Mouse (Mus musculus) MEL (cell line): ENCODE data around the gene Il2rg. TPM values are rescaled to one million over a fixed set of nuclear protein-coding genes. Genes with fewer than 3 reads are reported as not detected.

Source experiments
- DNase-seq: peaks from one replicate; pipeline ENCODE4 v3.0.0; 2011; ENCODE audit warnings: low read depth, low spot score
- H3K27ac ChIP-seq: 2 replicates; pipeline ENCODE4 v1.5.1; 2012; ENCODE audit warnings: low read depth, mild to moderate bottlenecking, control low read depth, low read length, moderate library complexity; ENCODE audit not compliant: control insufficient read depth
- H3K27me3 ChIP-seq, 2 experiments: fragments of 150-350 bp in 1 of 2; sonication (generic) in 1 of 2; 2 replicates each; pipeline ENCODE4 v1.6.1; 2012; ENCODE audit warnings: low read length in 2 of 2, mild to moderate bottlenecking in 2 of 2, improper control_type of control experiment in 1 of 2, moderate library complexity in 1 of 2; ENCODE audit not compliant: insufficient read depth in 2 of 2, control insufficient read depth in 1 of 2
- H3K36me3 ChIP-seq, 2 experiments: 2 replicates each; pipeline ENCODE4 v1.6.1; 2012 to 2014; ENCODE audit warnings: low read length in 2 of 2, improper control_type of control experiment in 1 of 2, inconsistent platforms in 1 of 2, mild to moderate bottlenecking in 1 of 2; ENCODE audit not compliant: insufficient read depth in 2 of 2, control insufficient read depth in 1 of 2
- H3K4me1 ChIP-seq, 2 experiments: fragments of 150-350 bp in 1 of 2; sonication (generic) in 1 of 2; 2 replicates each; pipeline ENCODE4 v1.6.1; 2012; ENCODE audit warnings: low read length in 2 of 2, improper control_type of control experiment in 1 of 2, mild to moderate bottlenecking in 1 of 2; ENCODE audit not compliant: insufficient read depth in 2 of 2, control insufficient read depth in 1 of 2
- H3K4me3 ChIP-seq, 2 experiments: fragments of 150-350 bp in 1 of 2; sonication (generic) in 1 of 2; 2 replicates each; pipeline ENCODE4 v1.5.1; 2012; ENCODE audit warnings: low read depth in 2 of 2, low read length in 2 of 2, mild to moderate bottlenecking in 2 of 2, moderate library complexity in 2 of 2, control low read depth in 1 of 2, improper control_type of control experiment in 1 of 2; ENCODE audit not compliant: control insufficient read depth in 1 of 2, insufficient read depth in 1 of 2
- H3K79me2 ChIP-seq: 2 replicates; pipeline ENCODE4 v1.6.1; 2012; ENCODE audit warnings: mild to moderate bottlenecking, low read length, moderate library complexity; ENCODE audit not compliant: control insufficient read depth, poor library complexity, insufficient read depth
- H3K9ac ChIP-seq: 2 replicates; pipeline ENCODE4 v1.6.1; 2012; ENCODE audit warnings: low read depth, mild to moderate bottlenecking, control low read depth, low read length, moderate library complexity; ENCODE audit not compliant: control insufficient read depth, poor library complexity, severe bottlenecking
- H3K9me3 ChIP-seq: fragments of 150-350 bp; sonication (generic); replicated peaks from 2 replicates; pipeline ENCODE4 v1.6.1; 2012; ENCODE audit warnings: mild to moderate bottlenecking, low read length, improper control_type of control experiment, moderate library complexity; ENCODE audit not compliant: insufficient read depth
- BHLHE40 ChIP-seq: IDR thresholded peaks from 2 replicates; pipeline ENCODE4 v1.6.1; 2012; ENCODE audit warnings: low read depth, mild to moderate bottlenecking, inconsistent platforms, low read length, improper control_type of control experiment, borderline replicate concordance
- CHD1 ChIP-seq: IDR thresholded peaks from 2 replicates; pipeline ENCODE4 v1.6.1; 2012; ENCODE audit warnings: low read depth, mild to moderate bottlenecking, inconsistent platforms, low read length, improper control_type of control experiment
- CHD2 ChIP-seq: IDR thresholded peaks from 2 replicates; pipeline ENCODE4 v1.6.1; 2011; ENCODE audit warnings: low read length, improper control_type of control experiment
- CTCF ChIP-seq, 3 experiments: IDR thresholded peaks in 2 of 3; conservative IDR thresholded peaks in 1 of 3; 2 replicates each; pipeline ENCODE4 v1.5.1; 2011 to 2012; ENCODE audit warnings: low read length in 3 of 3, low read depth in 2 of 3, mild to moderate bottlenecking in 2 of 3, improper control_type of control experiment in 1 of 3, inconsistent platforms in 1 of 3, mixed read lengths in 1 of 3, moderate library complexity in 1 of 3; ENCODE audit not compliant: control insufficient read depth in 1 of 3, insufficient read depth in 1 of 3, poor library complexity in 1 of 3, severe bottlenecking in 1 of 3
- EP300 ChIP-seq, 2 experiments: IDR thresholded peaks; 2 replicates each; pipeline ENCODE4 v1.6.1; 2011; ENCODE audit warnings: improper control_type of control experiment in 2 of 2, low read length in 2 of 2, low read depth in 1 of 2, mild to moderate bottlenecking in 1 of 2
- ETS1 ChIP-seq: IDR thresholded peaks from 2 replicates; pipeline ENCODE4 v1.6.1; 2012; ENCODE audit warnings: low read depth, mild to moderate bottlenecking, inconsistent platforms, low read length, improper control_type of control experiment, moderate library complexity
- GATA1 ChIP-seq: IDR thresholded peaks from 2 replicates; pipeline ENCODE4 v1.6.1; 2011; ENCODE audit warnings: low read depth, low read length, improper control_type of control experiment
- KAT2A ChIP-seq: conservative IDR thresholded peaks from 2 replicates; pipeline ENCODE4 v1.6.1; 2012; ENCODE audit warnings: low read depth, low read length, improper control_type of control experiment, inconsistent platforms
- MAFK ChIP-seq: IDR thresholded peaks from 2 replicates; pipeline ENCODE4 v1.6.1; 2011; ENCODE audit warnings: low read depth, mild to moderate bottlenecking, low read length, improper control_type of control experiment, borderline replicate concordance
- MAX ChIP-seq: IDR thresholded peaks from 2 replicates; pipeline ENCODE4 v1.6.1; 2011; ENCODE audit warnings: low read length, improper control_type of control experiment
- MEF2A ChIP-seq: IDR thresholded peaks from 2 replicates; pipeline ENCODE4 v1.6.1; 2014; ENCODE audit warnings: low read depth, mild to moderate bottlenecking, inconsistent platforms, low read length, improper control_type of control experiment; ENCODE audit not compliant: poor library complexity, insufficient replicate concordance, severe bottlenecking; ENCODE audit errors: extremely low read depth
- MXI1 ChIP-seq: IDR thresholded peaks from 2 replicates; pipeline ENCODE4 v1.6.1; 2011; ENCODE audit warnings: mild to moderate bottlenecking, low read depth, low read length, improper control_type of control experiment
- MYB ChIP-seq: IDR thresholded peaks from 2 replicates; pipeline ENCODE4 v1.6.1; 2011; ENCODE audit warnings: mild to moderate bottlenecking, low read depth, low read length, improper control_type of control experiment
- MYC ChIP-seq: IDR thresholded peaks from 2 replicates; pipeline ENCODE4 v1.6.1; 2011; ENCODE audit warnings: low read depth, mild to moderate bottlenecking, low read length, improper control_type of control experiment, moderate library complexity
- NELFE ChIP-seq: IDR thresholded peaks from 2 replicates; pipeline ENCODE4 v1.6.1; 2011; ENCODE audit warnings: low read depth, low read length, improper control_type of control experiment
- NRF1 ChIP-seq: IDR thresholded peaks from 2 replicates; pipeline ENCODE4 v1.6.1; 2014; ENCODE audit warnings: low read depth, mild to moderate bottlenecking, inconsistent platforms, low read length, improper control_type of control experiment, moderate library complexity; ENCODE audit not compliant: poor library complexity, insufficient read depth, severe bottlenecking
- POLR2A ChIP-seq, 2 experiments: IDR thresholded peaks; 2 replicates each; pipeline ENCODE4 v1.6.1; 2011 to 2012; ENCODE audit warnings: low read length in 2 of 2, mild to moderate bottlenecking in 2 of 2, control low read depth in 1 of 2, improper control_type of control experiment in 1 of 2, low read depth in 1 of 2, moderate library complexity in 1 of 2; ENCODE audit not compliant: control insufficient read depth in 1 of 2, insufficient read depth in 1 of 2, poor library complexity in 1 of 2
- POLR2AphosphoS2 ChIP-seq: IDR thresholded peaks from 2 replicates; pipeline ENCODE4 v1.6.1; 2011; ENCODE audit warnings: low read length, improper control_type of control experiment
- POLR2AphosphoS5 ChIP-seq: IDR thresholded peaks from 2 replicates; pipeline ENCODE4 v1.6.1; 2012; ENCODE audit warnings: low read depth, borderline replicate concordance, mild to moderate bottlenecking, inconsistent platforms, low read length, moderate library complexity, mixed read lengths
- RAD21 ChIP-seq: IDR thresholded peaks from 2 replicates; pipeline ENCODE4 v1.6.1; 2011; ENCODE audit warnings: mild to moderate bottlenecking, low read depth, low read length, improper control_type of control experiment
- RCOR1 ChIP-seq: IDR thresholded peaks from 2 replicates; pipeline ENCODE4 v1.6.1; 2012; ENCODE audit warnings: low read depth, mild to moderate bottlenecking, inconsistent platforms, low read length, improper control_type of control experiment
- SIN3A ChIP-seq: IDR thresholded peaks from 2 replicates; pipeline ENCODE4 v1.6.1; 2012; ENCODE audit warnings: low read length, improper control_type of control experiment, inconsistent platforms
- SMC3 ChIP-seq: IDR thresholded peaks from 2 replicates; pipeline ENCODE4 v1.6.1; 2011; ENCODE audit warnings: low read depth, low read length, improper control_type of control experiment
- TCF12 ChIP-seq: IDR thresholded peaks from 2 replicates; pipeline ENCODE4 v1.6.1; 2014; ENCODE audit warnings: low read depth, mild to moderate bottlenecking, inconsistent platforms, low read length, improper control_type of control experiment, moderate library complexity
- UBTF ChIP-seq: IDR thresholded peaks from 2 replicates; pipeline ENCODE4 v1.6.1; 2012; ENCODE audit warnings: low read depth, mild to moderate bottlenecking, inconsistent platforms, low read length, improper control_type of control experiment, moderate library complexity, borderline replicate concordance; ENCODE audit not compliant: insufficient read depth
- USF1 ChIP-seq: IDR thresholded peaks from 2 replicates; pipeline ENCODE4 v1.6.1; 2014; ENCODE audit warnings: low read depth, mild to moderate bottlenecking, inconsistent platforms, low read length, improper control_type of control experiment, moderate library complexity
- USF2 ChIP-seq, 2 experiments: IDR thresholded peaks; 2 replicates each; pipeline ENCODE4 v1.6.1; 2011 to 2012; ENCODE audit warnings: improper control_type of control experiment in 2 of 2, low read length in 2 of 2, borderline replicate concordance in 1 of 2, inconsistent platforms in 1 of 2, low read depth in 1 of 2, mild to moderate bottlenecking in 1 of 2; ENCODE audit not compliant: insufficient read depth in 1 of 2
- ZC3H11A ChIP-seq: IDR thresholded peaks from 2 replicates; pipeline ENCODE4 v1.6.1; 2012; ENCODE audit warnings: low read depth, mild to moderate bottlenecking, inconsistent platforms, low read length, improper control_type of control experiment
- ZKSCAN1 ChIP-seq: IDR thresholded peaks from 2 replicates; pipeline ENCODE4 v1.6.1; 2012; ENCODE audit warnings: low read depth, mild to moderate bottlenecking, inconsistent platforms, low read length, improper control_type of control experiment, moderate library complexity
- ZMIZ1 ChIP-seq: IDR thresholded peaks from 2 replicates; pipeline ENCODE4 v1.6.1; 2012; ENCODE audit warnings: low read depth, mild to moderate bottlenecking, inconsistent platforms, low read length, improper control_type of control experiment, moderate library complexity
- ZNF384 ChIP-seq: IDR thresholded peaks from 2 replicates; pipeline ENCODE4 v1.6.1; 2012; ENCODE audit warnings: low read depth, mild to moderate bottlenecking, inconsistent platforms, low read length, improper control_type of control experiment
- polyA plus RNA-seq, 2 experiments: library from polyadenylated mRNA; stranded (reverse) in 1 of 2; unstranded in 1 of 2; fragments of >175 nt in 1 of 2; fragments of >200 nt in 1 of 2; gene quantifications; 2 replicates each; pipeline versions ENCODE4 v1.2.1 to v1.2.4; 2012; ENCODE audit warnings: low replicate concordance in 2 of 2, low read depth in 1 of 2; ENCODE audit not compliant: insufficient read length in 2 of 2, insufficient read depth in 1 of 2, missing spikeins in 1 of 2
- total RNA-seq: library from RNA; depleted of rRNA; stranded (reverse); fragments of 300-350 nt; gene quantifications from 2 replicates; pipeline ENCODE4 v1.2.3, GENCODE M21; 2012

Il2rg gene
- total and polyA plus RNA-seq, 3 experiments = 1.6 to 3.5 TPM; not detected in 1

GRCm38 (mm10) chrX:101266631-101267030 lies 1.4 kb downstream of the Il2rg start:
- no peak overlapping the region for H3K4me3 ChIP-seq
- H3K9ac ChIP-seq = no peak overlapping the region
- no peak for DNase-seq
- no peaks in the 10 kb centered on the region for H3K27me3 ChIP-seq
- peaks cover 0 to 7% of the 10 kb centered on the region in 2 experiments; a peak in 2 of 4 replicates for H3K36me3 ChIP-seq
- no peak overlapping the region for H3K27ac ChIP-seq
- peaks cover 4 to 8% of the 10 kb centered on the region in 2 experiments; a peak in 3 of 4 replicates for H3K4me1 ChIP-seq
- H3K79me2 ChIP-seq = no peaks in the 10 kb centered on the region
- no peak for TF ChIP-seq POLR2A (IDR thresholded peaks at IDR 0.05; ENCODE audit: control insufficient read depth in 1 of 2, insufficient read depth in 1 of 2, low read depth in 1 of 2, low read length in 2 of 2, poor library complexity in 1 of 2)
- no peak for TF ChIP-seq KAT2A
- TF ChIP-seq ZC3H11A = no peak
- TF ChIP-seq MAX = no peak
- no peak for TF ChIP-seq MAFK
- TF ChIP-seq CHD1 = no peak
- TF ChIP-seq RCOR1 = no peak
- TF ChIP-seq EP300 (IDR thresholded peaks at IDR 0.05; ENCODE audit: low read depth in 1 of 2, low read length in 2 of 2) = no peak
- no peak for TF ChIP-seq SIN3A
- no peak for TF ChIP-seq BHLHE40
- TF ChIP-seq SMC3 = no peak
- TF ChIP-seq GATA1 = no peak
- no peak for TF ChIP-seq POLR2AphosphoS5
- no peak for TF ChIP-seq POLR2AphosphoS2
- TF ChIP-seq MEF2A = no peak
- no peak for TF ChIP-seq TCF12
- TF ChIP-seq USF1 = no peak
- no peak for TF ChIP-seq MXI1
- TF ChIP-seq CHD2 = no peak
- TF ChIP-seq NELFE = no peak
- no peaks in the 10 kb centered on the region for H3K9me3 ChIP-seq

GRCm38 (mm10) chrX:101263892-101264291 lies 4.2 kb downstream of the Il2rg start, which contains the start of gene Gm614:
Gene Gm614, minus strand, starts transcription at chrX:101263992.
- H3K36me3 ChIP-seq = peaks cover 0 to 21% of the 10 kb centered on the region in 2 experiments; a peak in 2 of 4 replicates
- no peak within 1 kb of the TSS for H3K27ac ChIP-seq
- no peak within 1 kb of the TSS for H3K9ac ChIP-seq
- H3K4me1 ChIP-seq = peaks cover 4 to 18% of the 10 kb centered on the region in 2 experiments; a peak in 3 of 4 replicates
- no peaks in the 10 kb centered on the region for H3K9me3 ChIP-seq
- H3K79me2 ChIP-seq = no peaks in the 10 kb centered on the region
- H3K4me3 ChIP-seq = no peak within 1 kb of the TSS
- DNase-seq = no peak
- TF ChIP-seq ZMIZ1 (no peak), UBTF (no peak), NRF1 (no peak), NELFE (no peak), CTCF (IDR thresholded peaks at IDR 0.05 in 2 of 3, conservative IDR thresholded peaks at IDR 0.05 in 1 of 3; ENCODE audit: control insufficient read depth in 1 of 3, insufficient read depth in 1 of 3, low read depth in 2 of 3, low read length in 3 of 3, poor library complexity in 1 of 3, severe bottlenecking in 1 of 3) (no peak), ZKSCAN1 (no peak), MYC (no peak), CHD1 (no peak), ETS1 (no peak), POLR2AphosphoS5 (no peak), USF1 (no peak), USF2 (IDR thresholded peaks at IDR 0.05; ENCODE audit: borderline replicate concordance in 1 of 2, insufficient read depth in 1 of 2, low read depth in 1 of 2, low read length in 2 of 2) (no peak), RAD21 (no peak), ZNF384 (no peak), MYB (no peak), POLR2A (IDR thresholded peaks at IDR 0.05; ENCODE audit: control insufficient read depth in 1 of 2, insufficient read depth in 1 of 2, low read depth in 1 of 2, low read length in 2 of 2, poor library complexity in 1 of 2) (no peak)
- H3K27me3 ChIP-seq = no peaks in the 10 kb centered on the region
